27 mouse cellular contexts compared by ENCODE assay signal in the genomic region with DNA sequence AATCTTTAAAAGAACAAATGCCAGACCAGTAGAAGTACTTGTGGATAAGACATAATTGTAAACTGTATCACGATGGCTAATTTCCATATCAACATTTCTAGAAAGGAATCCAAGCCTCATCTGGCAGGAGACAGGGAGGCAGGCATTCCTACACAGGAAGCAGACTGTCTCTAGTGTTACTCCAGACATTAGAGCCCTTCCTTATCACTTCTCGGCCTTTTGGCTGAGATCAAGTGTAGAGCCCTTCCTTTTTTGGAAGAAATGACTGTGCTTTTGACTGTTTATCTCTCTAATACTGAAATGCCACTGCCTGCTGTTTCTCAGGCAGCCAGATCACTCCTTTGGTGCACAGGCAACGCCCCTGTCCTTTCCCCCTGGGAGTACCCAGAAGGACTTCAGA.
A peak's percentile ranks its signal among the peaks of the same experiment; 100 is the strongest.
DNase-seq lines count a peak whose midpoint lies in the region; ATAC-seq and TF ChIP-seq lines count a peak whose summit lies in the region.
"Had no signal": no experiment of that assay in that cellular context is flagged by ENCODE, and none has a peak within 500 bp of the region (broad histone marks: within the 10 kb centered on the region; RNA-seq: fewer than 3 reads in every experiment).

No protein-coding gene starts in this region.

- no peak; the same call in 1 of the 2 replicates for ATAC-seq in heart, embryonic 11.5 days (replicated peaks; ENCODE audit: insufficient number of reproducible peaks, low FRiP score, low TSS enrichment)
- ATAC-seq in heart, embryonic 16.5 days (replicated peaks; ENCODE audit: extremely low read depth, insufficient read depth, low FRiP score), result no peak; the same call in 1 of the 2 replicates
- no peak for ATAC-seq in lung, embryonic 14.5 days (ENCODE audit: insufficient read depth)
- ATAC-seq: forebrain, embryonic 16.5 days; hindbrain, embryonic 16.5 days; midbrain, embryonic 13.5 days; Patski had no signal

- DNase-seq in heart, adult 9 months (ENCODE audit: low spot score in 2 of 2), result no peak
- no peak for DNase-seq in heart, adult 2 months
- peak; percentile 30 for DNase-seq in lung, embryonic 14.5 days
- DNase-seq in lung, adult 2 months, result no peak
- DNase-seq in gastrocnemius, postnatal 10 days, result no peak
- DNase-seq: adrenal gland, postnatal 10 days; cerebellum, adult 8-10 months; cerebellum, postnatal 25 days; gastrocnemius, adult 2 months; kidney, adult 2 months; kidney, postnatal 4 days; left cerebral cortex, postnatal 4 days; right cerebral cortex, postnatal 4 days; thymus, adult 18-20 months; thymus, postnatal 25 days had no signal

- H3K4me1 ChIP-seq in heart, embryonic 11.5 days (ENCODE audit: control insufficient read depth, insufficient read depth, low read length), result peaks cover 8% of the 10 kb centered on the region
- H3K4me1 ChIP-seq in heart, embryonic 16.5 days (ENCODE audit: control insufficient read depth, insufficient read depth, low read length), result peaks cover 14% of the 10 kb centered on the region
- H3K4me1 ChIP-seq in heart, adult 2 months (ENCODE audit: control insufficient read depth, insufficient read depth, low read length), result peaks cover 1% of the 10 kb centered on the region; the same call in 1 of the 2 replicates
- H3K4me1 ChIP-seq in lung, embryonic 14.5 days (ENCODE audit: insufficient read depth), result no peaks in the 10 kb centered on the region
- no peaks in the 10 kb centered on the region for H3K4me1 ChIP-seq in lung, adult 2 months (ENCODE audit: control insufficient read depth, insufficient read depth, low read length)
- H3K4me1 ChIP-seq: embryonic facial prominence, embryonic 13.5 days; lung, embryonic 15.5 days; neural tube, embryonic 13.5 days had no signal

- no peak overlapping the region for H3K4me2 ChIP-seq in heart, embryonic 11.5 days
- no peak overlapping the region for H3K4me2 ChIP-seq in heart, embryonic 16.5 days (ENCODE audit: low read depth, low read length)
- H3K4me2 ChIP-seq in lung, embryonic 14.5 days, result no peak overlapping the region
- H3K4me2 ChIP-seq: embryonic facial prominence, embryonic 13.5 days; lung, embryonic 15.5 days; midbrain, embryonic 13.5 days; neural tube, embryonic 13.5 days had no signal

- no peaks in the 10 kb centered on the region for H3K79me2 ChIP-seq in heart, adult 2 months (replicated peaks; ENCODE audit: control insufficient read depth, insufficient read depth, low read length)

- H3K9me3 ChIP-seq in heart, embryonic 11.5 days (replicated peaks; ENCODE audit: control insufficient read depth, low read length), result no peaks in the 10 kb centered on the region
- no peaks in the 10 kb centered on the region for H3K9me3 ChIP-seq in heart, embryonic 16.5 days (replicated peaks; ENCODE audit: control insufficient read depth, low read length)
- no peaks in the 10 kb centered on the region for H3K9me3 ChIP-seq in lung, embryonic 14.5 days (ENCODE audit: low read depth, low read length)
- H3K9me3 ChIP-seq: embryonic facial prominence, embryonic 13.5 days; lung, embryonic 15.5 days; midbrain, embryonic 13.5 days; neural tube, embryonic 13.5 days had no signal

- TF ChIP-seq POLR2A in heart, adult 2 months (IDR thresholded peaks at IDR 0.05; ENCODE audit: insufficient read depth, low read depth, low read length), result no peak
- TF ChIP-seq POLR2A in lung, adult 2 months (IDR thresholded peaks at IDR 0.05; ENCODE audit: borderline replicate concordance, extremely low read depth, low read depth, low read length), result no peak

- no peak for TF ChIP-seq EP300 in heart, adult 2 months (IDR thresholded peaks at IDR 0.05; ENCODE audit: insufficient read depth, low read depth, low read length)

- H3K36me3 ChIP-seq in heart, embryonic 11.5 days (ENCODE audit: control insufficient read depth, insufficient read depth, low read length), result no peaks in the 10 kb centered on the region
- H3K36me3 ChIP-seq in heart, embryonic 16.5 days (ENCODE audit: control insufficient read depth, insufficient read depth), result peaks cover 3% of the 10 kb centered on the region; the same call in 1 of the 2 replicates
- no peaks in the 10 kb centered on the region for H3K36me3 ChIP-seq in heart, adult 2 months (ENCODE audit: control insufficient read depth, insufficient read depth, low read length)
- H3K36me3 ChIP-seq in lung, embryonic 14.5 days (ENCODE audit: insufficient read depth), result no peaks in the 10 kb centered on the region
- H3K36me3 ChIP-seq: embryonic facial prominence, embryonic 13.5 days; lung, embryonic 15.5 days; midbrain, embryonic 13.5 days; neural tube, embryonic 13.5 days had no signal

- WGBS in heart, embryonic 11.5 days (ENCODE audit: insufficient replicate concordance), result under 1% methylated on average over 3 of the region's 3 CpGs
- 7% methylated on average over 3 of the region's 3 CpGs for WGBS in heart, embryonic 16.5 days
- WGBS in heart, adult 2 months, result 9% methylated on average over 3 of the region's 3 CpGs
- 30% methylated on average over 3 of the region's 3 CpGs for WGBS in lung, embryonic 14.5 days
- WGBS in lung, adult 2 months, result 27% methylated on average over 3 of the region's 3 CpGs

- no peaks in the 10 kb centered on the region for H3K27me3 ChIP-seq in heart, embryonic 11.5 days (ENCODE audit: control insufficient read depth, insufficient read depth, low read length)
- H3K27me3 ChIP-seq in heart, embryonic 16.5 days (ENCODE audit: control insufficient read depth, insufficient read depth, low read length), result no peaks in the 10 kb centered on the region
- no peaks in the 10 kb centered on the region for H3K27me3 ChIP-seq in heart, adult 2 months (ENCODE audit: control insufficient read depth, insufficient read depth, low read length)
- H3K27me3 ChIP-seq in lung, embryonic 14.5 days (ENCODE audit: insufficient read depth, low read length), result no peaks in the 10 kb centered on the region
- H3K27me3 ChIP-seq: embryonic facial prominence, embryonic 13.5 days; lung, embryonic 15.5 days; midbrain, embryonic 13.5 days; neural tube, embryonic 13.5 days; Patski had no signal

- no peak for TF ChIP-seq CTCF in heart, adult 2 months (IDR thresholded peaks at IDR 0.05)
- TF ChIP-seq CTCF in lung, embryonic 14.5 days (IDR thresholded peaks at IDR 0.05; ENCODE audit: low read depth), result no peak
- no peak for TF ChIP-seq CTCF in lung, adult 2 months (IDR thresholded peaks at IDR 0.05; ENCODE audit: insufficient read depth, low read length)

- H3K9ac ChIP-seq in heart, embryonic 11.5 days (ENCODE audit: low read depth, low read length), result no peak overlapping the region
- H3K9ac ChIP-seq in heart, embryonic 16.5 days (ENCODE audit: low read length), result no peak overlapping the region
- H3K9ac ChIP-seq in heart, adult 2 months (ENCODE audit: low read depth, low read length), result no peak overlapping the region
- no peak overlapping the region for H3K9ac ChIP-seq in lung, embryonic 14.5 days
- H3K9ac ChIP-seq: embryonic facial prominence, embryonic 13.5 days; liver, embryonic 14.5 days; lung, embryonic 15.5 days; midbrain, embryonic 13.5 days; neural tube, embryonic 13.5 days had no signal

- intact Hi-C loops in heart, adult 2 months (cut with DNase I), result no loop called here

- no peak overlapping the region for H3K4me3 ChIP-seq in heart, embryonic 11.5 days (ENCODE audit: low read depth, low read length)
- no peak overlapping the region for H3K4me3 ChIP-seq in heart, embryonic 16.5 days (ENCODE audit: low read length)
- H3K4me3 ChIP-seq in heart, adult 2 months, result no peak overlapping the region
- H3K4me3 ChIP-seq in lung, embryonic 14.5 days (ENCODE audit: low read depth, low read length), result no peak overlapping the region
- no peak overlapping the region for H3K4me3 ChIP-seq in lung, adult 2 months (replicated peaks; ENCODE audit: extremely low read depth, low read depth, low read length)
- H3K4me3 ChIP-seq: embryonic facial prominence, embryonic 13.5 days; erythroblast, embryonic 14.5 days; gastrocnemius, adult 2 months; lung, embryonic 15.5 days; midbrain, embryonic 13.5 days; neural tube, embryonic 13.5 days had no signal

- H3K27ac ChIP-seq in heart, embryonic 11.5 days (ENCODE audit: low read depth, low read length), result peak overlapping the region; percentile 32
- peak overlapping the region; percentile 21 for H3K27ac ChIP-seq in heart, embryonic 16.5 days (ENCODE audit: low read length)
- H3K27ac ChIP-seq in heart, adult 2 months, result no peak overlapping the region
- no peak overlapping the region; the same call in 1 of the 2 replicates for H3K27ac ChIP-seq in lung, embryonic 14.5 days (ENCODE audit: low read depth)
- H3K27ac ChIP-seq: embryonic facial prominence, embryonic 13.5 days; gastrocnemius, adult 2 months; liver, embryonic 14.5 days; lung, embryonic 15.5 days; midbrain, embryonic 13.5 days; neural tube, embryonic 13.5 days; stomach, postnatal 0 days had no signal

Comparison
In these comparisons a context has a peak if more than half of its experiments do, and no peak if none do; other contexts are left out.
1. H3K27ac ChIP-seq: peak in heart, embryonic 11.5 days (single experiment) and heart, embryonic 16.5 days (single experiment); none in heart, adult 2 months (single experiment) and lung, embryonic 14.5 days (single experiment).